21 mouse cellular contexts compared by ENCODE assay signal in the genomic region with DNA sequence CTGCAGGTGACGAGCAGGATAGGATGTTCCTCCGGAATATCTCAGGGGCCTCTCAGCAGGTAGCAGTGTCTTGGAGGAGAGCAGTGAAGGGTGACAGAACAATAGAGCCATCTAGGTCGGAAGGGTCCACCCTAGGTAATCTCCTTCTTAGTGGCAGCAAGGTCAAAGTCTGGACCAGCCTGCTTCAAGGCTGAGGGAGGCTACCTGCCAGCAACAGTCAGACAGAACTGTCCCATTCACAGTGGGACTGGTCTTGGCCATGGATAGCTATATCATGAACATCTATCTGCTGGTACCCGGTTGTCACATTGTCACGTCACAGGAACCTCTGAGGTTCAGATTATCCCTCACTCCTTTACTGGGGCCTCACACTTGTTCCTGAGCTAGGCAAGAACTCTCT.
"Had no signal": no experiment of that assay in that cellular context is flagged by ENCODE, and none has a peak within 500 bp of the region (broad histone marks: within the 10 kb centered on the region; RNA-seq: fewer than 3 reads in every experiment).

No protein-coding gene starts in this region.

- H3K4me3 ChIP-seq: gastrocnemius, adult 2 months; heart, embryonic 13.5 days; heart, embryonic 15.5 days; left cerebral cortex, adult 2 months; limb, embryonic 10.5 days; limb, embryonic 12.5 days; liver, embryonic 13.5 days; liver, embryonic 15.5 days had no signal

- H3K27ac ChIP-seq: gastrocnemius, adult 2 months; heart, embryonic 13.5 days; heart, embryonic 15.5 days; hindbrain, embryonic 14.5 days; limb, embryonic 10.5 days; limb, embryonic 12.5 days; liver, embryonic 13.5 days; liver, embryonic 15.5 days had no signal

- DNase-seq: gastrocnemius, adult 2 months; gastrocnemius, postnatal 14 days; gastrocnemius, postnatal 36 days; heart, adult 18-20 months; heart, postnatal 14 days; heart, postnatal 36 days; kidney, adult 18-20 months; kidney, adult 8-10 months; kidney, postnatal 10 days; kidney, postnatal 25 days; kidney, postnatal 4 days; liver; liver, embryonic 13.5 days; liver, postnatal 0 days had no signal
